Mouse (Mus musculus) retina, postnatal 7 days (tissue): ENCODE data around the gene Ifnar1.

ENCODE experiments used
- DNase-seq: peaks from one replicate; pipeline ENCODE4 v3.0.0-alpha.2; 2012; ENCODE audit warnings: low read depth, low spot score

Gene Ifnar1

GRCm38 (mm10) chr16:91541573-91542081 is 56.6 kb downstream of the Ifnar1 start:
- no peak for DNase-seq

GRCm38 (mm10) chr16:91543619-91544018 is 58.6 kb downstream of the Ifnar1 start:
- no peak for DNase-seq

DNA sequence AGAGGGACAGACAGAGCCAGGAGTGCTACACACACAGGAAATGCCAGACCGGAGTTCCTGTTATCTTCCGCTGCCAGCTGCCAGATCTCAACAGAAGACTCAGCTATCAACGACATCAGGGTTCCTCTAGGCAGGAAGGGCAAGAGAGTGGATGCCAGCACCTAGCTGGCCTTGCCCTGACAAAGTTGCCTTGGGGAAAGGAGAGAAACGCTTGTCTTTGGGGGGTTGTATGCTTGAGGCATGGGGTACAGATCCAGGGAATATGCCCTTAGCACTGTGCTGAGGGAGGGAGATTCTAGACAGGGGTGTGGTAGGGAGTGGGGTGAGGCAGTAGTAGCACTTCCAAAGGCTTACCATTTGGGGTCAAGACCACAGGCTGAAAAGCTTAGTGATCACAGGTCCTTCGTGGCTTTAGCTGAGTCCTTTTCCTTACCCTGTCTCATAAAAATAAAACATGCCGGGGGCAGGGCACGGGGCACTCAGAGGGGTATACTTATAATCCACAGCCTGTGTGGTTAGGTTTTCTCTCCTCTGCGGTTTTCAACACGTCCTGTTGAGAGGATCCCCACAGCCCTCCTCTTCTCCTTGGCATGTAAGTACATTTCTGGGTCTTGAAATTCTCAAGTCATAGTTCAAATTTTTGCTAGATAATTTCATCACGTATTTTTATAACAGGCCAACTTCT is 60.7 kb downstream of the Ifnar1 start:
- no peak for DNase-seq

GRCm38 (mm10) chr16:91546391-91546835 is 61.4 kb downstream of the Ifnar1 start:
- no peak for DNase-seq

DNA sequence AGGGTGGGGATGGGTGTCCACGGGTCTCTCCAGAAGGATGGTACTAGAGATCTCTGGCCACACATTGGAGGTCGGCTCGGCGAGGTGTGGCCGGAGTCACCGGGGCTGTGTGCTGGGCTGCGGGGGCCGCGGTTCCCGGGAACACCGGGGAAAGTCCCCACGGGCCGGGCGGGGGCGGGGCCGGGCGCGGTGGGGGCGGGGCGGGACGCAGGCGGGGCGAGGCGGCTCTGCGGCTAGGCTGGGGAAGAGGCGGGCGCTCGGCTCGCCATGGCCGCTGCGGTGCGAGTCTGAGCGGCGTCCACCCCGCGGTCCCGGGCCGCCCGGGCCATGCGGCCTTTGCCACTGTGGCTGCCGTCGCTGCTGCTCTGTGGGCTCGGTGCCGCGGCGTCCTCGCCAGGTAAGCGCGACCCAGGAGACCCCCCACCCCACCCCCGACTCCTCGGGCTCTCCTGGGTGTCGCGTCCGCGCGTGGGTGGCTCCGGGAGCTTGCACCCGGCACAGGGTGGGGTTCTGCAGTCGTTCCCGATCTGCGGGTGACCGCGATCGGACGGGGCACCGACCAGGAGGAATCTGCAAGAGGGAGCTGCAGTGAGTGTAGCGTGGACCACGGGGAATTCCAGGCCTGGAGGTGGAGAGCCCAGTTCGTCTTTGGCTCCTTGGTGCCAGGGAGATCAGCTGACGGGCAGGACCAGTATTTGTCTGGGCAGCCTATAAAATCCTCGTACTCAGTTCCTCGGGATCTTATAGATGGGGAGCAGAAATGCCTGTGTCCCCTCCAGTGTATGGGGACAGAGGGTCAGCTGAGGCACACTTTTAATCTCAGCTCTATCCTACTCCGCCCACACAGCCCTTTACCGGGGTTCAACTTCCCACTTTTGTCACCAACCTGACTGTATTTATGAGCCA is 62.1 kb downstream of the Ifnar1 start, which contains the start of gene Ifngr2:
Ifngr2 (plus strand) TSS at position 237 of the 906 bp plus-strand sequence.
- peak; percentile 17 for DNase-seq

DNA sequence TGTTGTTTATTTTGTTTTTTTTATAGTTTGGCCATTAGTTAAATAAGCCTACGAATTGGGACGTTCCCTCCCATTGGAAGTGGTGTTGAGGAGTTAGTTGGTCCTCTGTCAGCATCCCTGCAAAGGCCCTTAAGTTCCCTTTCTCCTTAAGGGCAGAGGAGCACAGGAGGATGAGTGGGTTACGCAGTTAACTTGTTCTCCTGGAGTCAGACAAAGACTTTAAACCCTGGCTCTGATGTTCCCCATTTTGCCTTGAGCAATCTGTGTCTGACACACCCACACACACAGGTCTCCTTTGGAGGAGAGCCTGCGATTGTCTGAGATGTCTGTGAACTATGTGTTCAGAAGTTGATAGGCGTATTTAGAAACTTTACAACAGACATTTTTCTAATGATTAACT is 62.9 kb downstream of the Ifnar1 start:
- DNase-seq, result no peak

DNA sequence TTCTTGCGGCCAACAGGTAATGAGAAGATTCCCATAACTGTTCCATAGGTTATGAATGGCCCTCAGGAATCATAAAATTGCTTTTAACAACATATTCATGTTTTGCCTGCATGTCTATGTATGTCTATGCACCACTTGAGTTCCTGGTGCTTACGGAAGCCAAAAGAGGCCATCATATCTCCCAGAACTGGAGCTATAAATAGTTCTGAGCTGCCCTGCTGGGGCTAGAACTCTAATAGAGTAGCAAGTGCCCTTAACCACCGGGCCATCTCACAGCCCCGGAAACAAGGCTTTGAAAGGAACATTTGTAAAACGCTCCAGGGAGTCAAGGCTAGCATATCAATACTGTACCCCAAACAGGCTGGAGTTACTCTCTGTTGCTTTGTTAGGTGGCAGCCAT is 63.5 kb downstream of the Ifnar1 start:
- no peak for DNase-seq

DNA sequence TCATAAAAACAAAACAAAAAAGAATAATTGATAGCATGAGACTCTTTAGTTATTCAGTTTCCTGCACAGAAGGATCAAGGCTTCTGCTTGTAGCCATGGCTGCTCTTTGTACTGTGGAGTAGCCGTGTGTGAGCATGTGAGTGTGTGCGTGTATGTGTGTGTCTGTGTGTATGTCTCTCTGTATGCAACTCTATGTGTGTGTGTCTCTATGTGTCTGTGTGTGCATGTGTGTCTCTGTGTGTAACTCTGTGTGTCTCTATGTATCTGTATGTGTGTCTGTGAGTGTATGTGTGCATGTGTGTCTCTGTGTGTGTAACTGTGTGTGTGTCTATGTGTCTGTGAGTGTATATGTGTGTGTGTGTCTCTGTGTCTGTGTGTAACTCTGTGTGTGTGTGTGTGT is 64.0 kb downstream of the Ifnar1 start:
- no peak for DNase-seq

DNA sequence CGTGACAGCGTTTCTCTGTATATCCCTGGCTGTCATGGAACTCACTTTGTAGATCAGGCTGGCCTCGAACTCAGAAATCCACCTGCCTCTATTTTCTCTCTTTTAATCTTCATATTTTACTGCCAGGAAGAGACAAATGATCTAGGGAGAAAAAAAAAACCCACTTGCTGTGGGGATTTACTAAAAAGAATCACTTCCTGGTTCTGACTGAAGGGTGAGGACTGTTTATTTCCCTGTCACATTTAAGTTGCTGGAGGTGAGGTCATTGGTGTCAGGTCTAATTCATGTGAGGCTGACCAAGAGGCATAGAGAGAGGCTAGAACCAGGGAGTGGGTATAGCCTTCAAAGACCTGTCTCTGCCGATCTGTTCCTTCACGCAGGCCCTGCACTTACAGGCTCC is 64.6 kb downstream of the Ifnar1 start:
- no peak for DNase-seq

- DNase-seq, result no peak
Observed at GRCm38 (mm10) chr16:91551081-91551524, 66.1 kb downstream of the Ifnar1 start.

- no peak for DNase-seq
Observed at GRCm38 (mm10) chr16:91552072-91552471, 67.0 kb downstream of the Ifnar1 start.

- DNase-seq, result no peak
Observed at GRCm38 (mm10) chr16:91553625-91554024, 68.6 kb downstream of the Ifnar1 start.

DNA sequence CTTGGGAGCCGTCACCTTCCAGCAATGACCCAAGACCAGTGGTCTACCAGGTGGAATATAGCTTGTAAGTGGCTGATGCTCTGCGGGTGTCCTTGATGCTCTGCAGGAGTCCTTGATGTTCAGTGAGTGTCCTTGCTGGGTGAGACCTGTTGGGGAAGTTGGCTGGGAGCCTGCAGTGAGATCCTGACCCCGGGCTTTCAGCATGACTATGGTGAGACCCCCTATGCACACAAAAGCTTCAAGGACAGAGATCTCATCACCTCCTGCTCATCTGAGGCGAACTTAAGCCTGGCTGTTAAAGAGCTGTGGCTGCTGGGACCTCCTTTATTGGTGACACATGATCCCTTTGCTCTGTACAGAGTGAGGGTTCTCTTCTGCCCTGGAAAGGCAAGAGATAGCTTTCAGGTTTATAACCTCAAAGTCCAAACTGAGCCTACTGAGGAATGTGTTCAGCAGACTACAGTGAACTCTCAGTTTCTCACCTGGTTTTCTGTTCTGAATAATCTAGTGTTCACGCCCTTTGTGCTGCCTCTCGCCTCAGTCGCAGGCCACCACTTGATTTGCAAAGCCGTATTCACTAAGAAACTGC is 70.1 kb downstream of the Ifnar1 start:
- DNase-seq, result no peak

DNA sequence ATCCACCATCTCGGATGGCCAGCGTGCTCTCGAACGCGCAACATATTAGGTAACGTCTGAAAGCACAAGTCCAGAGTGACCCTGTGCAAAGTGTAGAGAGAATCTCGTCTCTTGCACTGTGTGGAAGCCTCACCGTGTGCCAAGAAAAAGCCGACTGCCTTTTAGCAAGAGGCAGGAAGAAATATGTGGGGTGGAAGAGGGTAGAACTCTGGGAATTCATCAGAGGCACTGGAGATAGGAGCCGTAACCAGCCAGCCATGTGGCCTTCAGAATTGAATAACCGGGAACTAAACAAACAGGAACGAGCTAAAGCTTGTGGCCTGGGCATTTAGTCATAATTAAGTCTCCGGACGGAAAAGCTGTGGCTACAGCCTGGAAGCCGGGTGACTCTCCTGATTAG is 71.6 kb downstream of the Ifnar1 start:
- DNase-seq, result no peak
